Comparison of ENCODE assay signal across 7 mouse cellular contexts in the genomic region with DNA sequence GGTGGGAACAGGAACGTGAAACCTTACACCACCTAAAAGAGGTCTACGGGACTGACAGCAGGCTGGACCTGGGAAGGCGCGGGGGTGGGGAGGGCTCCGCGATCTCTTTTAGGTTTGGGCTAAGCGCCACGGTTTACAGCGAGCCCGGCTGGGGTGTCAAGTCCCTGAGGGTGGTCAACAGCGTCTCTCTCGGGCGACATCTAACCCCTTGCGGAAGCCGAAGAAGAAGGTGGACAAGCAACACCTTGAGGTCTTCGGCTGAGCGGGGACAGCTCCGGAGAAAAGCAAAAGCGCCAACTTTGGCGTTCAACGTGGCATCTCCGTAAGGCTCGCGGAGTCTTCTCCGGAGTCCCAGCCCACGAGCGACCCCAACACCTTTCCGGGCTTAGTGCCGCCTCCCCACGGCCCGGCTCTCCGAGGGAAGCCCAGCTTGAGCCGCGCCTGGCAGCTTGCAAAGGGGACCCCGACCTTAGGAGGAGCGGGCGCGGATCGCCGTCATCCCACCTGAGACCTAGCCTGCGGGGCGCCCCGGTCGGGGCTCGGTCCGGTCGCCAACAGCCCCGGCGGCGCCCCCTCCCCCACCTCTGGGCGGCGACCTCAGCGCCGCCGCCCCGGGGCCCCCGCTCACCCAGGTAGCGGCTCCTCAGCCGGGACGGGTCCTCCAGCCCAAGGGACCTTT. TPM values are rescaled to one million over a fixed set of nuclear protein-coding genes. Genes with fewer than 3 reads are reported as not detected.
DNase-seq lines count a peak whose midpoint lies in the region; ATAC-seq and TF ChIP-seq lines count a peak whose summit lies in the region.

No protein-coding gene starts in this region.

- 0 out of 2 replicates have a peak, but pooled peaks have one; percentile 6 for ATAC-seq in granulocyte monocyte progenitor cell, adult 5-6 weeks (replicated peaks; ENCODE audit: poor library complexity, severe bottlenecking)
- no peak for ATAC-seq in limb, embryonic 11.5 days (ENCODE audit: insufficient number of reproducible peaks, low FRiP score, low TSS enrichment, low read depth)
- no peak for ATAC-seq in midbrain, embryonic 12.5 days (ENCODE audit: low FRiP score, low read depth)

- no peak for TF ChIP-seq POLR2A in spleen, adult 2 months (IDR thresholded peaks at IDR 0.05; ENCODE audit: low read depth, low read length)

- peak overlapping the region; percentile 76 for H3K27ac ChIP-seq in limb, embryonic 11.5 days (replicated peaks; ENCODE audit: low read depth, low read length)
- H3K27ac ChIP-seq in midbrain, embryonic 12.5 days (replicated peaks): peak overlapping the region; percentile 83
- peak overlapping the region; percentile 62 for H3K27ac ChIP-seq in spleen, adult 2 months (ENCODE audit: insufficient read depth, low read length)

- H3K4me3 ChIP-seq in limb, embryonic 11.5 days (ENCODE audit: low read depth, low read length): peak overlapping the region; percentile 91
- H3K4me3 ChIP-seq in midbrain, embryonic 12.5 days: peak overlapping the region; percentile 96
- peak overlapping the region; percentile 84 for H3K4me3 ChIP-seq in spleen, adult 2 months (ENCODE audit: extremely low read depth, insufficient read depth, insufficient read length)

- H3K36me3 ChIP-seq in limb, embryonic 11.5 days (ENCODE audit: control insufficient read depth, insufficient read depth, low read length): no peaks in the 10 kb centered on the region
- no peaks in the 10 kb centered on the region for H3K36me3 ChIP-seq in midbrain, embryonic 12.5 days
- H3K36me3 ChIP-seq in spleen, adult 2 months (ENCODE audit: control insufficient read depth, insufficient read depth, low read length): no peaks in the 10 kb centered on the region

- no peaks in the 10 kb centered on the region; the same call in 1 of the 2 replicates for H3K4me1 ChIP-seq in limb, embryonic 11.5 days (ENCODE audit: control insufficient read depth, insufficient read depth, low read length)
- peaks cover 8% of the 10 kb centered on the region for H3K4me1 ChIP-seq in midbrain, embryonic 12.5 days
- no peaks in the 10 kb centered on the region for H3K4me1 ChIP-seq in spleen, adult 2 months (ENCODE audit: control insufficient read depth, insufficient read depth, insufficient read length)

- peak; percentile 72 for DNase-seq in adrenal gland, postnatal 10 days
- peak; percentile 32 for DNase-seq in embryo, embryonic 11.5 days (ENCODE audit: low read depth, low spot score)
- DNase-seq in kidney, adult 11 months: peak; percentile 68
- DNase-seq in limb, embryonic 11.5 days (ENCODE audit: low spot score): peak; percentile 69
- peak; percentile 12 to 43 for DNase-seq in spleen, adult 2 months (ENCODE audit: low read depth in 1 of 2, low spot score in 2 of 2)

- H3K4me2 ChIP-seq in limb, embryonic 11.5 days (ENCODE audit: low read depth, severe bottlenecking): peak overlapping the region; percentile 86
- peak overlapping the region; percentile 81 for H3K4me2 ChIP-seq in midbrain, embryonic 12.5 days (replicated peaks)

- H3K27me3 ChIP-seq in limb, embryonic 11.5 days (ENCODE audit: control insufficient read depth, insufficient read depth, low read length): no peaks in the 10 kb centered on the region
- no peaks in the 10 kb centered on the region for H3K27me3 ChIP-seq in midbrain, embryonic 12.5 days
- no peaks in the 10 kb centered on the region for H3K27me3 ChIP-seq in spleen, adult 2 months (ENCODE audit: control insufficient read depth, insufficient read depth, low read length)

- H3K9me3 ChIP-seq in limb, embryonic 11.5 days (ENCODE audit: control insufficient read depth, low read length): no peaks in the 10 kb centered on the region
- no peaks in the 10 kb centered on the region for H3K9me3 ChIP-seq in midbrain, embryonic 12.5 days

- whole genome bisulfite sequencing in limb, embryonic 11.5 days: 0% methylated on average over 51 of the region's 60 CpGs
- under 1% methylated on average over 58 of the region's 60 CpGs for WGBS in midbrain, embryonic 12.5 days
- under 1% methylated on average over 60 of the region's 60 CpGs for WGBS in spleen, adult 2 months

- H3K9ac ChIP-seq in limb, embryonic 11.5 days (ENCODE audit: low read length): peak overlapping the region; percentile 74
- H3K9ac ChIP-seq in midbrain, embryonic 12.5 days (replicated peaks): peak overlapping the region; percentile 87

- TF ChIP-seq CTCF in spleen, adult 2 months (IDR thresholded peaks at IDR 0.05; ENCODE audit: extremely low read depth, insufficient read depth, insufficient read length, insufficient replicate concordance): no peak

RNA-seq across cellular contexts. Expression of gene Dcaf6, which starts 0.6 kb away (rescaled TPM):
- total RNA-seq in adrenal gland, postnatal 10 days (2021): 10 to 100 TPM; 50.5 to 57.9 TPM
- 5.9 and 6.6 TPM in 2 replicates for total RNA-seq in granulocyte monocyte progenitor cell, adult 5-6 weeks (2014; fragmentation: Nextera tagmentation)
- total RNA-seq in granulocyte monocyte progenitor cell, adult 5-6 weeks (2017): 7.8 and 8.7 TPM in 2 replicates
- 10.0 and 10.2 TPM in 2 replicates for polyA plus RNA-seq in limb, embryonic 11.5 days (2014; fragmentation: Nextera tagmentation; extraction: Ambion mirVana)
- polyA plus RNA-seq in midbrain, embryonic 12.5 days (2016; fragmentation: Nextera tagmentation; extraction: Ambion mirVana): 8.9 and 10.6 TPM in 2 replicates
- 9.7 and 10.4 TPM in 2 replicates for polyA plus RNA-seq in spleen, adult 2 months (2012; rRNA removed)

RNA-seq across cellular contexts. Expression of gene Mpc2, which starts 0.8 kb away (rescaled TPM):
- 100 to 1,000 TPM; 381 to 397 TPM for total RNA-seq in adrenal gland, postnatal 10 days (2021)
- 106 and 109 TPM in 2 replicates for total RNA-seq in granulocyte monocyte progenitor cell, adult 5-6 weeks (2014; fragmentation: Nextera tagmentation)
- 107 and 114 TPM in 2 replicates for total RNA-seq in granulocyte monocyte progenitor cell, adult 5-6 weeks (2017)
- 97.7 and 98.4 TPM in 2 replicates for polyA plus RNA-seq in limb, embryonic 11.5 days (2014; fragmentation: Nextera tagmentation; extraction: Ambion mirVana)
- polyA plus RNA-seq in midbrain, embryonic 12.5 days (2016; fragmentation: Nextera tagmentation; extraction: Ambion mirVana): 139 and 140 TPM in 2 replicates
- 21.6 and 28.6 TPM in 2 replicates for polyA plus RNA-seq in spleen, adult 2 months (2012; rRNA removed)

RNA-seq across cellular contexts. Expression of gene Adcy10, which starts 25.3 kb away (rescaled TPM):
- under 1 TPM; 0.27 to 0.69 TPM for total RNA-seq in adrenal gland, postnatal 10 days (2021)
- total RNA-seq in granulocyte monocyte progenitor cell, adult 5-6 weeks (2014; fragmentation: Nextera tagmentation): 0.21 TPM in 1 of 2 replicates, not detected in the other
- total RNA-seq in granulocyte monocyte progenitor cell, adult 5-6 weeks (2017): 0.93 TPM in 1 of 2 replicates, not detected in the other
- polyA plus RNA-seq in limb, embryonic 11.5 days (2014; fragmentation: Nextera tagmentation; extraction: Ambion mirVana): not detected in 2 replicates
- polyA plus RNA-seq in midbrain, embryonic 12.5 days (2016; fragmentation: Nextera tagmentation; extraction: Ambion mirVana): 0.33 and 0.47 TPM in 2 replicates
- polyA plus RNA-seq in spleen, adult 2 months (2012; rRNA removed): 0.06 TPM in 1 of 2 replicates, not detected in the other
